Mouse (Mus musculus) limb, embryonic 15.5 days (tissue): ENCODE data around the gene Klf3. TPM values are rescaled to one million over a fixed set of nuclear protein-coding genes. Genes with fewer than 3 reads are reported as not detected.

Experiments
- ATAC-seq: fragments of 200-750 bp; cut with Nextera tagmentation; 2 replicates; pipeline ENCODE4 v1.8.0; 2017; ENCODE audit warnings: low read depth, moderate TSS enrichment; ENCODE audit not compliant: insufficient number of reproducible peaks, low FRiP score, low TSS enrichment
- H3K27ac ChIP-seq: fragments of 300-500 bp; sonication (generic); 2 replicates; pipeline ENCODE4 v1.5.1; 2015; ENCODE audit warnings: moderate library complexity, mild to moderate bottlenecking, inconsistent platforms
- H3K27me3 ChIP-seq: fragments of 300-500 bp; sonication (generic); 2 replicates; pipeline ENCODE4 v1.6.1; 2015; ENCODE audit warnings: inconsistent platforms
- H3K36me3 ChIP-seq: fragments of 300-500 bp; sonication (generic); 2 replicates; pipeline ENCODE4 v1.6.1; 2015; ENCODE audit warnings: inconsistent platforms
- H3K4me1 ChIP-seq: fragments of 300-500 bp; sonication (generic); 2 replicates; pipeline ENCODE4 v1.6.1; 2015; ENCODE audit warnings: inconsistent platforms
- H3K4me2 ChIP-seq: fragments of 300-500 bp; sonication (generic); 2 replicates; pipeline ENCODE4 v1.6.1; 2015; ENCODE audit warnings: mild to moderate bottlenecking, inconsistent platforms
- H3K4me3 ChIP-seq: fragments of 300-500 bp; sonication (generic); 2 replicates; pipeline ENCODE4 v1.5.1; 2015; ENCODE audit warnings: mild to moderate bottlenecking, inconsistent platforms
- H3K9ac ChIP-seq: fragments of 300-500 bp; sonication (generic); 2 replicates; pipeline ENCODE4 v1.6.1; 2015; ENCODE audit warnings: inconsistent platforms
- H3K9me3 ChIP-seq: fragments of 300-500 bp; sonication (generic); 2 replicates; pipeline ENCODE4 v1.6.1; 2016; ENCODE audit warnings: inconsistent platforms
- WGBS: fragments of 180-500 bp; shearing (Covaris S2); methylation state at CpG from one replicate; pipeline ENCODE4 v1.1.7; 2015; 5-methylcytosine and 5-hydroxymethylcytosine counted together
- polyA plus RNA-seq: library from polyadenylated mRNA; unstranded; fragments of >200 nt; fragmentation: Nextera tagmentation; extraction: Ambion mirVana; gene quantifications from 2 replicates; pipeline ENCODE4 v1.2.1, GENCODE M21; 2015

Gene Klf3
- polyA plus RNA-seq, 1 experiment from 2014 or later: 86.7 TPM

- H3K4me2 ChIP-seq: no peak overlapping the region
- ATAC-seq: no peak
- no peak overlapping the region for H3K4me3 ChIP-seq
- H3K9ac ChIP-seq: no peak overlapping the region
- peak overlapping the region; percentile 4; the same call in 1 of the 2 replicates for H3K27ac ChIP-seq
- no peaks in the 10 kb centered on the region for H3K9me3 ChIP-seq
- no peaks in the 10 kb centered on the region for H3K27me3 ChIP-seq
- H3K36me3 ChIP-seq: peaks cover 67% of the 10 kb centered on the region
- 84% methylated on average over 2 of the region's 2 CpGs for WGBS
- peaks cover 16% of the 10 kb centered on the region; the same call in 1 of the 2 replicates for H3K4me1 ChIP-seq
Observed at GRCm38 (mm10) chr5:64821294-64821693, 18.1 kb downstream of the Klf3 start.

GRCm38 (mm10) chr5:64821964-64822363, 18.8 kb downstream of the Klf3 start:
- Histone ChIP-seq H3K9ac (no peak overlapping the region), H3K4me3 (no peak overlapping the region), H3K27ac (peak overlapping the region; percentile 4; the same call in 1 of the 2 replicates), H3K36me3 (peaks cover 73% of the 10 kb centered on the region), H3K27me3 (no peaks in the 10 kb centered on the region), H3K4me1 (peaks cover 10% of the 10 kb centered on the region; the same call in 1 of the 2 replicates), H3K9me3 (no peaks in the 10 kb centered on the region), H3K4me2 (no peak overlapping the region)
- 94% methylated on average over 24 of the region's 24 CpGs for WGBS
- no peak for ATAC-seq

- H3K9me3 ChIP-seq: no peaks in the 10 kb centered on the region
- peaks cover 83% of the 10 kb centered on the region for H3K36me3 ChIP-seq
- 95% methylated on average over 11 of the region's 11 CpGs for whole genome bisulfite sequencing
- H3K4me2 ChIP-seq: no peak overlapping the region
- no peak overlapping the region for H3K4me3 ChIP-seq
- no peak overlapping the region for H3K27ac ChIP-seq
- no peaks in the 10 kb centered on the region for H3K27me3 ChIP-seq
- no peak overlapping the region for H3K9ac ChIP-seq
- no peak for ATAC-seq
- H3K4me1 ChIP-seq: 0 out of 2 replicates have a peak, but pooled peaks cover 4% of the 10 kb centered on the region
Observed at GRCm38 (mm10) chr5:64823431-64823830, 20.2 kb downstream of the Klf3 start.

- Histone ChIP-seq H3K36me3 (peaks cover 89% of the 10 kb centered on the region), H3K9ac (no peak overlapping the region), H3K27ac (no peak overlapping the region), H3K4me2 (no peak overlapping the region), H3K9me3 (no peaks in the 10 kb centered on the region), H3K27me3 (no peaks in the 10 kb centered on the region), H3K4me1 (no peaks in the 10 kb centered on the region), H3K4me3 (no peak overlapping the region)
- no peak for ATAC-seq
- 69% methylated on average over 3 of the region's 3 CpGs for WGBS
Observed at GRCm38 (mm10) chr5:64824765-64825164, 21.6 kb downstream of the Klf3 start.

- 83% methylated on average over 7 of the region's 7 CpGs for WGBS
- H3K27ac ChIP-seq: no peak overlapping the region
- no peak for ATAC-seq
- H3K36me3 ChIP-seq: peaks cover 88% of the 10 kb centered on the region
- no peaks in the 10 kb centered on the region for H3K27me3 ChIP-seq
- no peaks in the 10 kb centered on the region for H3K9me3 ChIP-seq
- no peak overlapping the region for H3K4me3 ChIP-seq
- no peak overlapping the region for H3K9ac ChIP-seq
- no peak overlapping the region for H3K4me2 ChIP-seq
- no peaks in the 10 kb centered on the region for H3K4me1 ChIP-seq
Observed at GRCm38 (mm10) chr5:64825496-64825895, 22.3 kb downstream of the Klf3 start.

GRCm38 (mm10) chr5:64827151-64827550, 24.0 kb downstream of the Klf3 start:
- Histone ChIP-seq H3K9ac (no peak overlapping the region), H3K4me1 (no peaks in the 10 kb centered on the region), H3K9me3 (no peaks in the 10 kb centered on the region), H3K4me2 (no peak overlapping the region), H3K27ac (no peak overlapping the region), H3K27me3 (no peaks in the 10 kb centered on the region), H3K36me3 (peaks cover 85% of the 10 kb centered on the region), H3K4me3 (no peak overlapping the region)
- WGBS: 95% methylated on average over 12 of the region's 12 CpGs
- ATAC-seq: no peak

- 86% methylated on average over 9 of the region's 9 CpGs for WGBS
- H3K9ac ChIP-seq: no peak overlapping the region
- peaks cover 78% of the 10 kb centered on the region for H3K36me3 ChIP-seq
- no peak overlapping the region for H3K27ac ChIP-seq
- no peak overlapping the region for H3K4me2 ChIP-seq
- no peaks in the 10 kb centered on the region for H3K4me1 ChIP-seq
- ATAC-seq: no peak
- H3K4me3 ChIP-seq: no peak overlapping the region
- H3K9me3 ChIP-seq: no peaks in the 10 kb centered on the region; the same call in 1 of the 2 replicates
- no peaks in the 10 kb centered on the region for H3K27me3 ChIP-seq
Observed at GRCm38 (mm10) chr5:64828314-64828713, 25.1 kb downstream of the Klf3 start.

- H3K27me3 ChIP-seq: no peaks in the 10 kb centered on the region
- H3K4me2 ChIP-seq: no peak overlapping the region
- 92% methylated on average over 10 of the region's 10 CpGs for WGBS
- no peak overlapping the region for H3K4me3 ChIP-seq
- H3K36me3 ChIP-seq: peaks cover 69% of the 10 kb centered on the region
- no peaks in the 10 kb centered on the region for H3K4me1 ChIP-seq
- no peak for ATAC-seq
- no peaks in the 10 kb centered on the region; the same call in 1 of the 2 replicates for H3K9me3 ChIP-seq
- no peak overlapping the region for H3K27ac ChIP-seq
- H3K9ac ChIP-seq: no peak overlapping the region
Observed at GRCm38 (mm10) chr5:64829606-64830005, 26.4 kb downstream of the Klf3 start.

GRCm38 (mm10) chr5:64830773-64831172, 27.6 kb downstream of the Klf3 start:
- H3K36me3 ChIP-seq: peaks cover 58% of the 10 kb centered on the region
- H3K4me1 ChIP-seq: no peaks in the 10 kb centered on the region
- H3K27ac ChIP-seq: no peak overlapping the region
- H3K27me3 ChIP-seq: no peaks in the 10 kb centered on the region
- no peak overlapping the region for H3K9ac ChIP-seq
- H3K4me3 ChIP-seq: no peak overlapping the region
- H3K4me2 ChIP-seq: no peak overlapping the region
- H3K9me3 ChIP-seq: no peaks in the 10 kb centered on the region; the same call in 1 of the 2 replicates
- 82% methylated on average over 3 of the region's 3 CpGs for WGBS
- ATAC-seq: no peak

GRCm38 (mm10) chr5:64833410-64833809, 30.2 kb downstream of the Klf3 start:
- no peak for ATAC-seq
- Histone ChIP-seq H3K9me3 (no peaks in the 10 kb centered on the region; the same call in 1 of the 2 replicates), H3K9ac (no peak overlapping the region), H3K36me3 (peaks cover 36% of the 10 kb centered on the region), H3K4me1 (no peaks in the 10 kb centered on the region), H3K4me3 (no peak overlapping the region), H3K4me2 (no peak overlapping the region), H3K27ac (no peak overlapping the region), H3K27me3 (no peaks in the 10 kb centered on the region)

- no peak for ATAC-seq
Observed at GRCm38 (mm10) chr5:64834213-64834612, 31.0 kb downstream of the Klf3 start.

GRCm38 (mm10) chr5:64835295-64835694, 32.1 kb downstream of the Klf3 start:
- H3K36me3 ChIP-seq: peaks cover 18% of the 10 kb centered on the region
- H3K27me3 ChIP-seq: no peaks in the 10 kb centered on the region
- no peak for ATAC-seq
- no peak overlapping the region for H3K9ac ChIP-seq
- H3K4me2 ChIP-seq: no peak overlapping the region
- no peak overlapping the region for H3K27ac ChIP-seq
- no peak overlapping the region for H3K4me3 ChIP-seq
- no peaks in the 10 kb centered on the region; the same call in 1 of the 2 replicates for H3K9me3 ChIP-seq
- H3K4me1 ChIP-seq: peaks cover 6% of the 10 kb centered on the region; the same call in 1 of the 2 replicates
- WGBS: 81% methylated on average over 4 of the region's 4 CpGs

More at GRCm38 (mm10) chr5:64834213-64834612, 31.0 kb downstream of the Klf3 start:
- H3K27ac ChIP-seq: no peak overlapping the region
- H3K36me3 ChIP-seq: peaks cover 28% of the 10 kb centered on the region
- no peak overlapping the region for H3K4me3 ChIP-seq
- no peaks in the 10 kb centered on the region; the same call in 1 of the 2 replicates for H3K9me3 ChIP-seq
- H3K4me2 ChIP-seq: no peak overlapping the region
- H3K4me1 ChIP-seq: no peaks in the 10 kb centered on the region
- H3K9ac ChIP-seq: no peak overlapping the region
- no peaks in the 10 kb centered on the region for H3K27me3 ChIP-seq
- 35% methylated on average over 1 of the region's 1 CpGs for WGBS
